Mouse (Mus musculus) hindbrain, embryonic 11.5 days (tissue): ENCODE measurements around the gene Myo3b. TPM values are rescaled to one million over a fixed set of nuclear protein-coding genes. Genes with fewer than 3 reads are reported as not detected.

Source experiments
- ATAC-seq: fragments of 200-750 bp; cut with Nextera tagmentation; 2 replicates; pipeline ENCODE4 v1.8.0; 2017; ENCODE audit warnings: mild to moderate bottlenecking, moderate TSS enrichment, moderate library complexity; ENCODE audit not compliant: low FRiP score
- DNase-seq: peaks from one replicate; pipeline ENCODE4 v3.0.0-alpha.2; 2015; ENCODE audit warnings: low spot score
- H3K27ac ChIP-seq: fragments of 300-500 bp; sonication (generic); 2 replicates; pipeline ENCODE4 v1.5.1; 2014; ENCODE audit warnings: mild to moderate bottlenecking, low read depth, low read length
- H3K27me3 ChIP-seq: fragments of 300-500 bp; sonication (generic); 2 replicates; pipeline ENCODE4 v1.6.1; 2014; ENCODE audit warnings: mild to moderate bottlenecking, low read length, moderate library complexity, mixed read lengths; ENCODE audit not compliant: control insufficient read depth, insufficient read depth
- H3K36me3 ChIP-seq: fragments of 300-500 bp; sonication (generic); 2 replicates; pipeline ENCODE4 v1.6.1; 2014; ENCODE audit warnings: mild to moderate bottlenecking, low read length, moderate library complexity, mixed read lengths; ENCODE audit not compliant: control insufficient read depth, insufficient read depth
- H3K4me1 ChIP-seq: fragments of 300-500 bp; sonication (generic); replicated peaks from 2 replicates; pipeline ENCODE4 v1.6.1; 2014; ENCODE audit warnings: low read length, mixed read lengths; ENCODE audit not compliant: control insufficient read depth, insufficient read depth
- H3K4me2 ChIP-seq: fragments of 300-500 bp; sonication (generic); replicated peaks from 2 replicates; pipeline ENCODE4 v1.6.1; 2014; ENCODE audit warnings: mild to moderate bottlenecking, low read depth, low read length
- H3K4me3 ChIP-seq: fragments of 300-500 bp; sonication (generic); 2 replicates; pipeline ENCODE4 v1.5.1; 2014; ENCODE audit warnings: low read depth, low read length
- H3K9ac ChIP-seq: fragments of 300-500 bp; sonication (generic); 2 replicates; pipeline ENCODE4 v1.6.1; 2014; ENCODE audit warnings: low read depth, low read length
- H3K9me3 ChIP-seq: fragments of 300-500 bp; sonication (generic); 2 replicates; pipeline ENCODE4 v1.6.1; 2016; ENCODE audit warnings: low read length; ENCODE audit not compliant: control insufficient read depth
- WGBS: fragments of 180-500 bp; shearing (Covaris S2); extraction: QIAGEN DNeasy Blood & Tissue Kit; methylation state at CpG from one replicate; pipeline ENCODE4 v1.1.7; 2014; 5-methylcytosine and 5-hydroxymethylcytosine counted together
- polyA plus RNA-seq: library from polyadenylated mRNA; unstranded; fragments of >200 nt; fragmentation: Nextera tagmentation; extraction: Ambion mirVana; gene quantifications from 2 replicates; pipeline ENCODE4 v1.2.1, GENCODE M21; 2014

Myo3b gene
- polyA plus RNA-seq, 1 experiment from 2014 or later: 0.09 TPM

GRCm38 (mm10) chr2:70091261-70091660, 52.3 kb downstream of the Myo3b start:
- no peak for ATAC-seq
- Histone ChIP-seq H3K9me3 (no peaks in the 10 kb centered on the region), H3K27me3 (no peaks in the 10 kb centered on the region), H3K4me2 (no peak overlapping the region), H3K27ac (no peak overlapping the region), H3K9ac (no peak overlapping the region), H3K4me1 (no peaks in the 10 kb centered on the region), H3K36me3 (no peaks in the 10 kb centered on the region), H3K4me3 (no peak overlapping the region)
- DNase-seq: no peak
- 84% methylated on average over 2 of the region's 2 CpGs for WGBS

GRCm38 (mm10) chr2:70091801-70092522, 53.0 kb downstream of the Myo3b start:
- Histone ChIP-seq H3K4me1 (no peaks in the 10 kb centered on the region), H3K27me3 (no peaks in the 10 kb centered on the region), H3K4me3 (no peak overlapping the region), H3K9ac (no peak overlapping the region), H3K9me3 (no peaks in the 10 kb centered on the region), H3K36me3 (no peaks in the 10 kb centered on the region), H3K4me2 (no peak overlapping the region), H3K27ac (no peak overlapping the region)
- ATAC-seq (no peak), DNase-seq (no peak)
- WGBS: 57% methylated on average over 10 of the region's 10 CpGs

- Histone ChIP-seq H3K27me3 (no peaks in the 10 kb centered on the region), H3K9me3 (no peaks in the 10 kb centered on the region), H3K9ac (no peak overlapping the region), H3K4me1 (no peaks in the 10 kb centered on the region), H3K27ac (no peak overlapping the region), H3K4me3 (no peak overlapping the region), H3K36me3 (no peaks in the 10 kb centered on the region), H3K4me2 (no peak overlapping the region)
- ATAC-seq (no peak), DNase-seq (no peak)
- WGBS: 52% methylated on average over 3 of the region's 3 CpGs
These were observed 53.7 kb downstream of the Myo3b start for GRCm38 (mm10) chr2:70092665-70093064.

- Histone ChIP-seq H3K36me3 (no peaks in the 10 kb centered on the region), H3K4me2 (no peak overlapping the region), H3K9me3 (no peaks in the 10 kb centered on the region), H3K4me3 (no peak overlapping the region), H3K27me3 (no peaks in the 10 kb centered on the region), H3K9ac (no peak overlapping the region), H3K4me1 (no peaks in the 10 kb centered on the region), H3K27ac (no peak overlapping the region)
- no peak for ATAC-seq
- WGBS: 81% methylated on average over 5 of the region's 5 CpGs
- no peak for DNase-seq
These were observed 55.5 kb downstream of the Myo3b start for GRCm38 (mm10) chr2:70094446-70094845.

GRCm38 (mm10) chr2:70097229-70098095, 58.5 kb downstream of the Myo3b start:
- ATAC-seq: no peak
- H3K9me3 ChIP-seq: no peaks in the 10 kb centered on the region

DNA sequence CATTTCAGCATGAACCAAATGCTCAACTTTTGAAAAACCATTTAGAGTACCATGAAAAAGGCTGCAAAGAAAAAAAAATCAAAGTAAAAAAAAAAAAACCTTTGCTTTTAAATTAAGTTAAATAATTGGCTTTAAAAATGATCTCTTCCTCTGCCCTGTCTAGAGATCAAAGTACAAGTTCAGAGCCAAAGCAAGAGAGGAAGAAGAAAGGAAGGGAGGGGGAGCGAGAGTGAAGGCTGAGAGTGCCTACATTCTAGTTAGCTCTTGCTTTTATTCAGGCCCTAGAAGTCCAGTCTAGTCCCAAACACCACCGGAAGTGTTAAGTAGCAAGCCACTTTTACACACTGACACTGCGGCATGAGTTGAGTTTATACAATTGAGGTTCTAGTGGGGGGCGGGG, 60.5 kb downstream of the Myo3b start:
- DNase-seq (no peak), ATAC-seq (no peak)
- H3K9ac ChIP-seq: no peak overlapping the region
- no peaks in the 10 kb centered on the region for H3K4me1 ChIP-seq
- WGBS: 93% methylated on average over 4 of the region's 4 CpGs
- H3K9me3 ChIP-seq: no peaks in the 10 kb centered on the region
- H3K4me3 ChIP-seq: no peak overlapping the region
- no peak overlapping the region for H3K4me2 ChIP-seq
- no peaks in the 10 kb centered on the region for H3K36me3 ChIP-seq
- no peak overlapping the region for H3K27ac ChIP-seq
- no peaks in the 10 kb centered on the region for H3K27me3 ChIP-seq

More at GRCm38 (mm10) chr2:70097229-70098095, 58.5 kb downstream of the Myo3b start:
- DNase-seq: no peak
- H3K4me1 ChIP-seq: no peaks in the 10 kb centered on the region
- H3K27ac ChIP-seq: no peak overlapping the region
- H3K4me3 ChIP-seq: no peak overlapping the region
- H3K27me3 ChIP-seq: no peaks in the 10 kb centered on the region
- 84% methylated on average over 15 of the region's 15 CpGs for WGBS
- H3K36me3 ChIP-seq: no peaks in the 10 kb centered on the region
- no peak overlapping the region for H3K9ac ChIP-seq
- no peak overlapping the region for H3K4me2 ChIP-seq

- no peaks in the 10 kb centered on the region for H3K27me3 ChIP-seq
- no peaks in the 10 kb centered on the region for H3K9me3 ChIP-seq
- no peak overlapping the region for H3K4me2 ChIP-seq
- no peaks in the 10 kb centered on the region for H3K36me3 ChIP-seq
- 53% methylated on average over 14 of the region's 14 CpGs for whole genome bisulfite sequencing
- no peak overlapping the region for H3K9ac ChIP-seq
- no peak overlapping the region; the same call in 1 of the 2 replicates for H3K27ac ChIP-seq
- H3K4me3 ChIP-seq: no peak overlapping the region
- H3K4me1 ChIP-seq: no peaks in the 10 kb centered on the region
- peak; percentile 45; the same call in 1 of the 2 replicates for ATAC-seq
- no peak for DNase-seq
These were observed 66.5 kb downstream of the Myo3b start for GRCm38 (mm10) chr2:70105286-70106030.

GRCm38 (mm10) chr2:70109010-70109409, 70.1 kb downstream of the Myo3b start:
- no peaks in the 10 kb centered on the region for H3K27me3 ChIP-seq
- no peaks in the 10 kb centered on the region for H3K4me1 ChIP-seq
- H3K9ac ChIP-seq: no peak overlapping the region
- no peak for DNase-seq
- no peak overlapping the region for H3K4me2 ChIP-seq
- H3K4me3 ChIP-seq: no peak overlapping the region
- H3K36me3 ChIP-seq: no peaks in the 10 kb centered on the region
- no peak for ATAC-seq
- no peak overlapping the region for H3K27ac ChIP-seq
- no peaks in the 10 kb centered on the region for H3K9me3 ChIP-seq
- WGBS: 65% methylated on average over 7 of the region's 7 CpGs
